Mouse (Mus musculus) embryonic fibroblast, embryonic 13.5 days (primary cell): ENCODE results near the gene Gm3448. TPM values are rescaled to one million over a fixed set of nuclear protein-coding genes. Genes with fewer than 3 reads are reported as not detected.
"Not testable (repeated sequence)": the region's sequence is repeated elsewhere in the genome, so short reads cannot be mapped to it uniquely, and the experiment has no call there.

ENCODE experiments used
- H3K27ac ChIP-seq: 2 replicates; pipeline ENCODE4 v1.5.1; 2012; ENCODE audit warnings: low read length, control low read depth, inconsistent platforms; ENCODE audit not compliant: insufficient read depth
- H3K4me1 ChIP-seq: 2 replicates; pipeline ENCODE4 v1.6.1; 2011; ENCODE audit warnings: low read length; ENCODE audit not compliant: control insufficient read depth, insufficient read depth
- H3K4me3 ChIP-seq: 2 replicates; pipeline ENCODE4 v1.5.1; 2011; ENCODE audit warnings: mild to moderate bottlenecking, control low read depth, low read length; ENCODE audit not compliant: insufficient read depth
- CTCF ChIP-seq: IDR thresholded peaks from 2 replicates; pipeline ENCODE4 v1.5.1; 2011; ENCODE audit warnings: mild to moderate bottlenecking, control low read depth, low read length, moderate library complexity, borderline replicate concordance; ENCODE audit not compliant: insufficient read depth
- POLR2A ChIP-seq: IDR thresholded peaks from 2 replicates; pipeline ENCODE4 v1.6.1; 2011; ENCODE audit warnings: low read depth, mild to moderate bottlenecking, control low read depth, low read length, moderate library complexity
- polyA plus RNA-seq: library from polyadenylated mRNA; stranded (reverse); fragments of >200 nt; gene quantifications from 2 replicates; pipeline ENCODE4 v1.2.4, GENCODE M21; 2011; ENCODE audit warnings: low read depth; ENCODE audit not compliant: missing spikeins, insufficient read length

The Gm3448 gene
- polyA plus RNA-seq, 1 experiment = 1.6 TPM

GRCm38 (mm10) chr17:15066911-15067310 lies 25.6 kb upstream of the Gm3448 start:
- TF ChIP-seq POLR2A = no peak
- no peak for TF ChIP-seq CTCF
- Histone ChIP-seq H3K4me1 (peaks cover 9% of the 10 kb centered on the region; the same call in 1 of the 2 replicates), H3K27ac (no peak overlapping the region), H3K4me3 (no peak overlapping the region)

GRCm38 (mm10) chr17:15066066-15066465 lies 24.7 kb upstream of the Gm3448 start:
- Histone ChIP-seq H3K4me1 (peaks cover 9% of the 10 kb centered on the region; the same call in 1 of the 2 replicates), H3K27ac (no peak overlapping the region), H3K4me3 (no peak overlapping the region)
- TF ChIP-seq POLR2A (no peak), CTCF (no peak)

GRCm38 (mm10) chr17:15065391-15066024 lies 24.2 kb upstream of the Gm3448 start:
- H3K27ac ChIP-seq = no peak overlapping the region
- H3K4me1 ChIP-seq = peaks cover 9% of the 10 kb centered on the region; the same call in 1 of the 2 replicates
- TF ChIP-seq CTCF (0 out of 2 replicates have a peak, but pooled peaks have one; percentile 35), POLR2A (no peak)
- H3K4me3 ChIP-seq = no peak overlapping the region

GRCm38 (mm10) chr17:15060356-15060755 lies 19.0 kb upstream of the Gm3448 start:
- TF ChIP-seq CTCF (no peak), POLR2A (no peak)
- Histone ChIP-seq H3K4me1 (no peaks in the 10 kb centered on the region), H3K27ac (no peak overlapping the region), H3K4me3 (no peak overlapping the region)

GRCm38 (mm10) chr17:15059646-15060045 lies 18.3 kb upstream of the Gm3448 start:
- no peak overlapping the region for H3K4me3 ChIP-seq

GRCm38 (mm10) chr17:15058161-15058591 lies 16.8 kb upstream of the Gm3448 start:
- no peaks in the 10 kb centered on the region for H3K4me1 ChIP-seq
- no peak overlapping the region for H3K27ac ChIP-seq
- H3K4me3 ChIP-seq = no peak overlapping the region
- TF ChIP-seq POLR2A (no peak), CTCF (no peak)

More at GRCm38 (mm10) chr17:15059646-15060045, 18.3 kb upstream of the Gm3448 start:
- Histone ChIP-seq H3K27ac (no peak overlapping the region), H3K4me1 (no peaks in the 10 kb centered on the region)
- TF ChIP-seq POLR2A (no peak), CTCF (no peak)

- no peak for TF ChIP-seq CTCF
- no peak for TF ChIP-seq POLR2A
- Histone ChIP-seq H3K4me1 (no peaks in the 10 kb centered on the region), H3K4me3 (no peak overlapping the region), H3K27ac (no peak overlapping the region)
Observed at GRCm38 (mm10) chr17:15055925-15056324, 14.6 kb upstream of the Gm3448 start.

GRCm38 (mm10) chr17:15053829-15054200 lies 12.5 kb upstream of the Gm3448 start:
- not testable (repeated sequence) for H3K27ac ChIP-seq, H3K4me1 ChIP-seq

GRCm38 (mm10) chr17:15053183-15053828 lies 12.0 kb upstream of the Gm3448 start:
- H3K4me1 ChIP-seq, H3K27ac ChIP-seq, H3K4me3 ChIP-seq: not testable (repeated sequence)

More at GRCm38 (mm10) chr17:15053829-15054200, 12.5 kb upstream of the Gm3448 start:
- H3K4me3 ChIP-seq = not testable (repeated sequence)

GRCm38 (mm10) chr17:15052766-15053165 lies 11.4 kb upstream of the Gm3448 start:
- not testable (repeated sequence) for H3K4me3 ChIP-seq, H3K4me1 ChIP-seq, H3K27ac ChIP-seq

- not testable (repeated sequence) for H3K27ac ChIP-seq, H3K4me1 ChIP-seq, H3K4me3 ChIP-seq
Observed at GRCm38 (mm10) chr17:15050338-15050737, 9.0 kb upstream of the Gm3448 start.

GRCm38 (mm10) chr17:15040455-15040854 lies 882 bp downstream of the Gm3448 start:
- H3K27ac ChIP-seq, H3K4me3 ChIP-seq, H3K4me1 ChIP-seq: not testable (repeated sequence)

- H3K4me1 ChIP-seq, H3K4me3 ChIP-seq, H3K27ac ChIP-seq: not testable (repeated sequence)
Observed at GRCm38 (mm10) chr17:15031414-15031813, 9.9 kb downstream of the Gm3448 start.

GRCm38 (mm10) chr17:15025513-15025912 lies 15.8 kb downstream of the Gm3448 start:
- H3K27ac ChIP-seq, H3K4me1 ChIP-seq, H3K4me3 ChIP-seq: not testable (repeated sequence)

- not testable (repeated sequence) for H3K4me1 ChIP-seq, H3K27ac ChIP-seq, H3K4me3 ChIP-seq
Observed at GRCm38 (mm10) chr17:15024502-15025193, 16.7 kb downstream of the Gm3448 start.
